Mouse (Mus musculus): ENCODE results near the gene Mcl1.
"Not testable (repeated sequence)": the region's sequence is repeated elsewhere in the genome, so short reads cannot be mapped to it uniquely, and the experiment has no call there.

Gene Mcl1

GRCm38 (mm10) chr3:95685301-95685700 is 26.7 kb downstream of the Mcl1 start:
- DNase-seq (ENCODE audit: low read depth, low spot score), result no peak

- no peak for DNase-seq (ENCODE audit: low read depth, low spot score)
Observed at GRCm38 (mm10) chr3:95685701-95686100, 27.1 kb downstream of the Mcl1 start.

GRCm38 (mm10) chr3:95686492-95687167 is 28.0 kb downstream of the Mcl1 start:
- DNase-seq (ENCODE audit: low read depth, low spot score), result no peak

- no peak for DNase-seq (ENCODE audit: low read depth, low spot score)
Observed at GRCm38 (mm10) chr3:95687168-95687523, 28.6 kb downstream of the Mcl1 start.

- no peak for DNase-seq (ENCODE audit: low read depth, low spot score)
Observed at GRCm38 (mm10) chr3:95687524-95688421, 29.2 kb downstream of the Mcl1 start, which contains the start of gene Adamtsl4. TSS of gene Adamtsl4 (minus strand) at chr3:95687917.

- DNase-seq (ENCODE audit: low read depth, low spot score), result no peak
Observed at GRCm38 (mm10) chr3:95689171-95689915, 30.8 kb downstream of the Mcl1 start.

GRCm38 (mm10) chr3:95689940-95690339 is 31.4 kb downstream of the Mcl1 start:
- DNase-seq (ENCODE audit: low read depth, low spot score), result no peak

GRCm38 (mm10) chr3:95690552-95690951 is 32.0 kb downstream of the Mcl1 start:
- not testable (repeated sequence) for DNase-seq (ENCODE audit: low read depth, low spot score)

GRCm38 (mm10) chr3:95692677-95693076 is 34.1 kb downstream of the Mcl1 start:
- no peak for DNase-seq (ENCODE audit: low read depth, low spot score)

- no peak for DNase-seq (ENCODE audit: low read depth, low spot score)
Observed at GRCm38 (mm10) chr3:95693821-95694807, 35.5 kb downstream of the Mcl1 start.

- DNase-seq (ENCODE audit: low read depth, low spot score), result no peak
Observed at GRCm38 (mm10) chr3:95694808-95695703, 36.5 kb downstream of the Mcl1 start.

GRCm38 (mm10) chr3:95695796-95696195 is 37.2 kb downstream of the Mcl1 start:
- no peak for DNase-seq (ENCODE audit: low read depth, low spot score)

GRCm38 (mm10) chr3:95696360-95696759 is 37.8 kb downstream of the Mcl1 start:
- DNase-seq (ENCODE audit: low read depth, low spot score), result no peak

GRCm38 (mm10) chr3:95698286-95698685 is 39.7 kb downstream of the Mcl1 start:
- DNase-seq (ENCODE audit: low read depth, low spot score), result no peak

GRCm38 (mm10) chr3:95700233-95700681 is 41.7 kb downstream of the Mcl1 start:
- DNase-seq (ENCODE audit: low read depth, low spot score), result no peak

GRCm38 (mm10) chr3:95701085-95701484 is 42.5 kb downstream of the Mcl1 start:
- no peak for DNase-seq (ENCODE audit: low read depth, low spot score)

GRCm38 (mm10) chr3:95701877-95702540 is 43.4 kb downstream of the Mcl1 start:
- peak; percentile 16 for DNase-seq (ENCODE audit: low read depth, low spot score)

GRCm38 (mm10) chr3:95703276-95703675 is 44.7 kb downstream of the Mcl1 start:
- DNase-seq (ENCODE audit: low read depth, low spot score), result no peak

GRCm38 (mm10) chr3:95704612-95705011 is 46.0 kb downstream of the Mcl1 start:
- no peak for DNase-seq (ENCODE audit: low read depth, low spot score)
